Mouse (Mus musculus): ENCODE data around the gene Hist2h2aa1. TPM values are rescaled to one million over a fixed set of nuclear protein-coding genes. Genes with fewer than 3 reads are reported as not detected.

Gene Hist2h2aa1
- polyA plus RNA-seq, 1 experiment from 2014 or later = 29.2 TPM

GRCm38 (mm10) chr3:96247356-96248140, 2.3 kb downstream of the Hist2h2aa1 start:
- no peak overlapping the region for H3K27ac ChIP-seq

GRCm38 (mm10) chr3:96248141-96249033, 3.1 kb downstream of the Hist2h2aa1 start:
- Histone ChIP-seq H3K27me3 (no peaks in the 10 kb centered on the region), H3K9me3 (no peaks in the 10 kb centered on the region), H3K9ac (no peak overlapping the region; the same call in 1 of the 2 replicates), H3K4me2 (peak overlapping the region; percentile 53), H3K4me3 (no peak overlapping the region; the same call in 1 of the 2 replicates), H3K27ac (no peak overlapping the region), H3K36me3 (no peaks in the 10 kb centered on the region), H3K4me1 (replicated peaks) (peaks cover 27% of the 10 kb centered on the region)
- WGBS = 59% methylated on average over 6 of the region's 6 CpGs
- no peak for ATAC-seq (ENCODE audit: low FRiP score)

More at GRCm38 (mm10) chr3:96247356-96248140, 2.3 kb downstream of the Hist2h2aa1 start:
- no peak for ATAC-seq (ENCODE audit: low FRiP score)
- Histone ChIP-seq H3K4me2 (peak overlapping the region; percentile 53), H3K36me3 (no peaks in the 10 kb centered on the region), H3K27me3 (no peaks in the 10 kb centered on the region), H3K4me1 (replicated peaks) (peaks cover 27% of the 10 kb centered on the region), H3K9me3 (no peaks in the 10 kb centered on the region), H3K4me3 (peak overlapping the region; percentile 24), H3K9ac (peak overlapping the region; percentile 51; the same call in 1 of the 2 replicates)
- WGBS = 4% methylated on average over 11 of the region's 11 CpGs

- H3K4me2 ChIP-seq = peak overlapping the region; percentile 32; the same call in 1 of the 2 replicates
- WGBS = 55% methylated on average over 4 of the region's 4 CpGs
Measured at GRCm38 (mm10) chr3:96249034-96249345, 3.7 kb downstream of the Hist2h2aa1 start.

GRCm38 (mm10) chr3:96250890-96251289, 5.6 kb downstream of the Hist2h2aa1 start:
- Histone ChIP-seq H3K4me1 (replicated peaks) (peaks cover 15% of the 10 kb centered on the region), H3K4me2 (no peak overlapping the region), H3K27me3 (no peaks in the 10 kb centered on the region), H3K9ac (no peak overlapping the region), H3K36me3 (no peaks in the 10 kb centered on the region), H3K4me3 (no peak overlapping the region), H3K9me3 (no peaks in the 10 kb centered on the region), H3K27ac (no peak overlapping the region)
- ATAC-seq (ENCODE audit: low FRiP score) = no peak
- WGBS = 92% methylated on average over 3 of the region's 3 CpGs

More at GRCm38 (mm10) chr3:96249034-96249345, 3.7 kb downstream of the Hist2h2aa1 start:
- Histone ChIP-seq H3K4me1 (replicated peaks) (peaks cover 22% of the 10 kb centered on the region), H3K36me3 (no peaks in the 10 kb centered on the region), H3K4me3 (no peak overlapping the region), H3K9ac (no peak overlapping the region), H3K9me3 (no peaks in the 10 kb centered on the region), H3K27me3 (no peaks in the 10 kb centered on the region), H3K27ac (no peak overlapping the region)
- no peak for ATAC-seq (ENCODE audit: low FRiP score)

- H3K4me3 ChIP-seq = no peak overlapping the region
- H3K9me3 ChIP-seq = no peaks in the 10 kb centered on the region
- H3K27me3 ChIP-seq = no peaks in the 10 kb centered on the region
- H3K4me2 ChIP-seq = no peak overlapping the region
- WGBS = 94% methylated on average over 3 of the region's 3 CpGs
- no peak overlapping the region for H3K27ac ChIP-seq
- peaks cover 15% of the 10 kb centered on the region for H3K4me1 ChIP-seq (replicated peaks)
- no peak for ATAC-seq (ENCODE audit: low FRiP score)
- no peaks in the 10 kb centered on the region for H3K36me3 ChIP-seq
- H3K9ac ChIP-seq = no peak overlapping the region
Measured at GRCm38 (mm10) chr3:96251787-96252186, 6.5 kb downstream of the Hist2h2aa1 start.

- Histone ChIP-seq H3K9me3 (no peaks in the 10 kb centered on the region), H3K4me2 (no peak overlapping the region), H3K27ac (no peak overlapping the region), H3K4me1 (replicated peaks) (no peaks in the 10 kb centered on the region), H3K9ac (no peak overlapping the region), H3K4me3 (no peak overlapping the region), H3K27me3 (no peaks in the 10 kb centered on the region), H3K36me3 (no peaks in the 10 kb centered on the region)
- 56% methylated on average over 10 of the region's 10 CpGs for WGBS
- no peak for ATAC-seq (ENCODE audit: low FRiP score)
Measured at GRCm38 (mm10) chr3:96254683-96255355, 9.5 kb downstream of the Hist2h2aa1 start.

GRCm38 (mm10) chr3:96255926-96256593, 10.8 kb downstream of the Hist2h2aa1 start:
- H3K4me3 ChIP-seq = no peak overlapping the region
- H3K4me2 ChIP-seq = no peak overlapping the region
- H3K9me3 ChIP-seq = no peaks in the 10 kb centered on the region
- no peaks in the 10 kb centered on the region for H3K4me1 ChIP-seq (replicated peaks)
- no peaks in the 10 kb centered on the region for H3K27me3 ChIP-seq
- no peak overlapping the region for H3K9ac ChIP-seq
- no peaks in the 10 kb centered on the region for H3K36me3 ChIP-seq
- WGBS = 86% methylated on average over 5 of the region's 5 CpGs
- ATAC-seq (ENCODE audit: low FRiP score) = no peak
- no peak overlapping the region for H3K27ac ChIP-seq

- Histone ChIP-seq H3K4me1 (replicated peaks) (peaks cover 7% of the 10 kb centered on the region), H3K36me3 (no peaks in the 10 kb centered on the region), H3K27me3 (no peaks in the 10 kb centered on the region), H3K27ac (no peak overlapping the region), H3K4me2 (no peak overlapping the region), H3K4me3 (no peak overlapping the region), H3K9ac (no peak overlapping the region), H3K9me3 (no peaks in the 10 kb centered on the region)
- no peak for ATAC-seq (ENCODE audit: low FRiP score)
- 88% methylated on average over 3 of the region's 3 CpGs for WGBS
Measured at GRCm38 (mm10) chr3:96257190-96257589, 11.9 kb downstream of the Hist2h2aa1 start.

GRCm38 (mm10) chr3:96260220-96260619, 14.9 kb downstream of the Hist2h2aa1 start:
- Histone ChIP-seq H3K9me3 (no peaks in the 10 kb centered on the region), H3K27ac (no peak overlapping the region), H3K27me3 (no peaks in the 10 kb centered on the region), H3K9ac (no peak overlapping the region), H3K4me1 (replicated peaks) (peaks cover 23% of the 10 kb centered on the region), H3K4me2 (no peak overlapping the region), H3K4me3 (no peak overlapping the region), H3K36me3 (no peaks in the 10 kb centered on the region)
- no peak for ATAC-seq (ENCODE audit: low FRiP score)
- WGBS = 96% methylated on average over 5 of the region's 5 CpGs

- H3K4me3 ChIP-seq = peak overlapping the region; percentile 59
- H3K4me1 ChIP-seq (replicated peaks) = peaks cover 23% of the 10 kb centered on the region
- peak overlapping the region; percentile 83 for H3K9ac ChIP-seq
- H3K27ac ChIP-seq = peak overlapping the region; percentile 98
- no peaks in the 10 kb centered on the region for H3K9me3 ChIP-seq
- H3K27me3 ChIP-seq = no peaks in the 10 kb centered on the region
- peak overlapping the region; percentile 80 for H3K4me2 ChIP-seq
- no peak for ATAC-seq (ENCODE audit: low FRiP score)
- no peaks in the 10 kb centered on the region for H3K36me3 ChIP-seq
- WGBS = 56% methylated on average over 3 of the region's 3 CpGs
Measured at GRCm38 (mm10) chr3:96261623-96262022, 16.3 kb downstream of the Hist2h2aa1 start.

- H3K27ac ChIP-seq = peak overlapping the region; percentile 98
- no peaks in the 10 kb centered on the region for H3K9me3 ChIP-seq
- H3K9ac ChIP-seq = peak overlapping the region; percentile 83
- peak overlapping the region; percentile 80 for H3K4me2 ChIP-seq
- H3K4me1 ChIP-seq (replicated peaks) = peaks cover 23% of the 10 kb centered on the region
- H3K27me3 ChIP-seq = no peaks in the 10 kb centered on the region
- peak; percentile 67 for ATAC-seq (ENCODE audit: low FRiP score)
- 1% methylated on average over 19 of the region's 19 CpGs for WGBS
- peak overlapping the region; percentile 59 for H3K4me3 ChIP-seq
- H3K36me3 ChIP-seq = no peaks in the 10 kb centered on the region
Measured at GRCm38 (mm10) chr3:96262216-96262875, 17.0 kb downstream of the Hist2h2aa1 start.

Measured in hindbrain, embryonic 13.5 days (tissue).